Mouse (Mus musculus) activated CD4-positive, CD25-positive, alpha-beta regulatory T cell, adult 4 months (primary cell): ENCODE data around the gene Ank2. TPM values are rescaled to one million over a fixed set of nuclear protein-coding genes. Genes with fewer than 3 reads are reported as not detected.
"Not testable (repeated sequence)": the region's sequence is repeated elsewhere in the genome, so short reads cannot be mapped to it uniquely, and the experiment has no call there.

Experiments used
- ATAC-seq: one replicate; pipeline ENCODE4 v1.8.0; 2017
- polyA plus RNA-seq, 2 experiments: library from polyadenylated mRNA; unstranded; fragments of 100-300 nt; shearing (Covaris generic); gene quantifications; one replicate each; pipeline ENCODE4 v1.2.1; 2017

The Ank2 gene
- polyA plus RNA-seq, 2 experiments from 2014 or later = 0.50 TPM; not detected in 1

DNA sequence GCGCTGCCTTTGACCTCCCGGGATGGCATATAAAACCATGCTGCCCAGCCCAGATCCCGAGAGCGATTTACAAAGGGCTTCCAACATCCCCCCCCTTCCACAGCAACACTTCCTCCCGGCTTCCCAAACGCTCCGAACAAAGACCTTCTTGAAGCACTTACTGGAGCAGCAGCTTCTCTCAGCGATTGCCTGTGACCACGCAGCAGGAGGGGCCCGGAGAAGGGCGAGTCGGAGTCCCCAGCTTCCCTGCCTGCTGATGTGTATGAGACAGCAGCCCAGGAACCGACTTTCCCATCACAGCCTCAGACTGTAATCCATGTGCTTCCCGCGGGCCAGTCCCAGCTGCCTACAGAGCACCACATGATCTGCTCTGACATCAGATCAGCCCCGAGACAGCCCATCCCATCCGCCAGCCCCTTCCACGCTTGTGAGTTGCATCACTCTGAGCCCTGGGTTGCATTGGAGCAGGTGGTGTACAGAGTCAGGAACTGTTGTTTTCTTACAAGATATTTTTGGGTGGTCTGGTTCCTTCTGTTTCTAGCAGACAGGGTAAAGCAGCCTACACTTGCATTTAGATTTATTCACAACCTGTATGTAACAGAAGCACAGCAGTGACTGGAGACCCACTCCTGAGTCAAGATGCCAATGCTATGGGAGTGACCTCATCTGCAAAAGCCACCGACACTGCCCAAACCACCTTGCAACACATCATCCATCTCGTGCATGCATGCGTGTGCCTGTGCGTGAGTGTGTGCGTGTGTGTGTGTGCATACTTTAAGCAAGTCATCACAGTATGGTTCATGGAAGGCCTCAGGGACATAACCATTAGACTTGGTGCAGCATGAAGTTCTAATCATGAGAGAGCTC, 90.2 kb downstream of the Ank2 start:
- no peak for ATAC-seq

DNA sequence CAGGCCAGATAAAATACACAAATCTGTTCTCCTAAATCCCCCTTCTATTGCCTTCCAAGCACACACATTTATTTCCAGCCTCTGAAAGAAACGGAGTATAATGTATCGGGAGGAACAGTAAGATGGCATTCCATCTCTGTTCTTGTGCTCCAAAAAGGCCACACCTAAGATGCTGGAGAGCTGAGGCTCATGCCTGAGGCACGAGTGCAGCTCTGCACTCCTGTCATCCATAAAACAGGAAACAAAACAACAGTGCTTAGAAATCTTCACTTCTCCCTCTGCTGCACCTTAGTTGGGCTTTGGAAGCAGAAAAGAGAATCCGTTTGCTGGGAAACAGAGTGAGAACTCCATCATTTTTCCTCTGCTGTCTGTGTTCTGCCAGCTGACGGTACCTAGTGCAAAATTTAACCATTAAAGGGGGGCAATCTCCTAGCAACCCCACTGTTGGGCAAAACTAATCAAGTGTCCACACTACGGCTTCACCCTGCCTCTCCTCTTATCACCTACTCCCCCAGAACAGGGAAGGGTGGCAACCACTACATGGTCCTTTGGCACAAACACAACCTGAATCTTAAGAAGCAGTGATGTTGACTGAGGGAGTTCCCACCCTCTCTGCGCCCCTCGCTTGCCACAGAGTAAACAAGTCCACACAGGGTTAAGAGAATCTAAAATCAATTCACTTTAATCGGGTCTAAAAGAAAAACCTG, 91.1 kb downstream of the Ank2 start:
- no peak for ATAC-seq

DNA sequence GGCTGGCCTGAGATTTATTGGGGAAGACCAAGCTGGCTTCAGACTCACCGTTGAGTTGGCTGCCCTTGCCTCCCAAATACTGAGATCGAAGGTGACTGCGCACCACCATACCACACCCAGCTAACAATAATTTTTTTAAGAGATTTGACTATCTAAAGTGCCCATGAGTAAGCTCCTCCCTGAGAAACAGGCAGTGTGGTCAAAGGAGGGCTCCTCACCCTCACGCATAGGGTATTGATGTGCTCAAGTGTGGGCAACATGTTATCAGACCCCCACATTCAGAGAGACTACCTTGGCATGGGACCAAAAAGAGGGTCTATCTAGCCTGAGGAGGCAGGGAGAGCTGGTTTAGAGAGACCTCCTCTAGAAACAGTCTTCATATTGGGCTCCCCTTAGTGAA, 92.3 kb downstream of the Ank2 start:
- ATAC-seq = no peak

DNA sequence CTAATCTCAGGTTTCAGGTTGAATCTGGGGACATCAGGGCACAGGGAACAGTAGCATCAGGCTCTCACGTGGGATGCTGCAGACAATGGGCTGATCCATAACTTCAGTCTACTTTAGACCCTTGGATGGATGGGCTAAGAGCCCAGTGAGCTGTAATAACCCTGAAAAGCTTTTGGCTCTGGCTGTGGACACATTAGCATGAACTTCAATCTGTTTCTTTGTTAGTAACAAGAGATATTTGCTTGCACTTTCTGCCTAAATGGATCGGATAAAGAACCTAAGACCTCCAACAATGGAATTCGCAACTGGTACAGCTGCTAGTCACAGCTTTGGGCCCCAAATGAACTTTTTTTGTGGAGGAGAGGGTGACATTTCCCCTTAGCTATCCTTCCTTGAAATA, 94.8 kb downstream of the Ank2 start:
- no peak for ATAC-seq

DNA sequence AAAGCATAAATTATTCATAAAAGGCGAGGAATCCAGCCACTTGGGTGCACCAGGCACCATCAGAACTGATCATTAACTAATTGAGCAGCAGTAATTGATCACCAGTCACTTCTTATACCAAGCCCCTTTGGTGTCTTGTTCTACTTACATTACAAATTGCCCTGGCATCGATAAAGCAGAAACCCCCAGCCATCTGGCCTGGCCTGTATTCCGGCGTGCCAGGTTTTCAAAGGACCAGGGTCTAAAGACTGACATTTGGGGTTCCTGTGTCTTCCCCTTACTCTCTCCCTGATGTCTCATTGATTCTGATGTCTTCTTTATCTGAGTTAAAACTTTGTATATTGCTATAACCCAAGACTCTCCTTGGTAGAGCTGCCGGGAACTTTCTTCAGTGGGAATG, 98.2 kb downstream of the Ank2 start:
- no peak for ATAC-seq

DNA sequence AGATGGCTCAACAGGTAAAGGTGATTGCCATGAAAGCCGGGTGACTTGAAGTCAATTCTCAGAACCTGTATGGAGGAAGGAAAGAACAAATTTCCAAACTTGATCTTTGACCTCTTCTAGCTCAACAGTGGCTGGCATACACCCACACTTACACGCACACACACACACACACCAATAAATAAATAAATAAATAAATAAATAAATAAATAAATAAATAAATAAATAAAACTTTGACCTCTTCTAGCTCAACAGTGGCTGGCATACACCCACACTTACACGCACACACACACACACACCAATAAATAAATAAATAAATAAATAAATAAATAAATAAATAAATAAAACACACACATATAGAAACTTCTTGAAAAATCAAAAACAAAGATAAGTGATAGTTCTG, 98.7 kb downstream of the Ank2 start:
- not testable (repeated sequence) for ATAC-seq

DNA sequence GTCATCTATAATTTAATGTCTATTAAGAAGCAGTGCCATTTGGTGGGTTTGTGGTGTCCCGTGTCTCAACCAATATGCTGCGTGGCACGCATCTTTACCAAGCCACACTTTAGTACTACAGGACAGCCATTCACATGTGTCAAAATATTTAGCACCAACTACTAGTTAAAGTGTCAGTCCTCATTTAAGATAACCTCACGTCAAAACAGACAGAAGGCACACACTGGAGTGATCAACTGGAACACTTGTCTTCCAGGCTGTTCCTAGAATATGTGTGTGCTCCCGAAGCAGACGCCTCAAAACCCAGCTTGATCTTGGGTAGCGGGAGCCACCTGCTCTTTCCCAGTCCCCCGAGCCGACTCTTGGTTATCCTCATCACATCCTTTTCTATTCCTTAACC, 101.4 kb downstream of the Ank2 start:
- ATAC-seq = no peak

DNA sequence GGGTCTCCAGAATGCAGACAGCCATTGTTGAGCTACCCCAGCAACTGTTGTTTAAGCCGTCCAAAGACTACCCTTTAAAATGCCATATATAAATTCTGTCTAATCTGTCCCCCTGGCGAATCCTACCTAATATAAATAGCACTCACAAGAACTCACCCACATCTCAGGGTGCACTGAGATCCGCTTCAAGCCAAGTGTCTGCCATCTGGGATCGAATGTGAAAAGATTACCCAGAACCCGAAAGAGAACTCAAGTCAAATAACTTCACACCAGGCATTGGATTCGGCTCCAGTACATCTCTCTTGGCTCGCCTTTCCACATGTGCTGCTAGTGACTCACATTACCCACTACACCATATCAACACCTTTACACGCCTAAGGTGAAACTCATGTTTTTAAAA, 103.9 kb downstream of the Ank2 start:
- ATAC-seq = no peak

DNA sequence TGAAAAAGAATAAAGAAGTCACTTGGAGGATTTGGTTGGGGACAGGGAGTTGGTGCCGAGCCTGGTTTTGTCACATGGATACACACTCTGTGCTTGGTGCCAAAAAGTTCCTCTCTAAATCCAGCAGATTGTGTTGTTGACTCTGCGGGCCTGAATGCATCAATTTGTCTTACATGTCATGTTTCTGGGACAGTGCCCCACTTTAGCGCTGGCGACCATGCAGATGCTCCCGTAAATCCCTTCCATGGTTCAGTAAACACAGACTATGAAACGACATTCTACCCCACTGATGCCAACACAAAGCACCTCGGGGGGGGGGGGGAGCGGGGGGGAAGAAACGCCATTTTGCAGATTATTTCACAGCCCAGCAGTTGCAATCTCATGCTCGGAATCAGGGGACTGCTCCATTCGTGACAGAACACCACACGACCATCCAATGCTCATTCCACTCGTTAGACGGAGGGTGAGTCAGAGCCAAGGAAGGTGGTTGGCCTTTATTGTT, 112.1 kb downstream of the Ank2 start:
- ATAC-seq = no peak

DNA sequence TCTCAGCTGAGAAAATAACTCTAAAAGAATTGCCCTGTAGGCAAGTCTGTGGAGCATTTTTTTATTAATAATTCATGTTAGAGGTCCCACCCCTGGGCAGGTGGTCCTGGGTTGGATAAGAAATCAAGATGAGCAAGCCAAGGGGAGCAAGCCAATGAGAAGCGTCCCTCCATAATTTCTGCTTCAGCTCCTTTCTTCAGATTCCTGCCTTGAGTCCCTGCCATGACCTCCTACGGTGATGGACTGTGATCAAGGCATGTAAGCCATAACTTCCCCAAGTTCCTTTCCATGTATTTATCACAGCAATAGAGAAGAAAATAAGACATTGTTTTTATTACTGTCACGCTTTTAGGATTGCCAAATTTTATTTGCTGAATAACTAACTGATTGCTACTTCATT, 115.9 kb downstream of the Ank2 start:
- no peak for ATAC-seq

DNA sequence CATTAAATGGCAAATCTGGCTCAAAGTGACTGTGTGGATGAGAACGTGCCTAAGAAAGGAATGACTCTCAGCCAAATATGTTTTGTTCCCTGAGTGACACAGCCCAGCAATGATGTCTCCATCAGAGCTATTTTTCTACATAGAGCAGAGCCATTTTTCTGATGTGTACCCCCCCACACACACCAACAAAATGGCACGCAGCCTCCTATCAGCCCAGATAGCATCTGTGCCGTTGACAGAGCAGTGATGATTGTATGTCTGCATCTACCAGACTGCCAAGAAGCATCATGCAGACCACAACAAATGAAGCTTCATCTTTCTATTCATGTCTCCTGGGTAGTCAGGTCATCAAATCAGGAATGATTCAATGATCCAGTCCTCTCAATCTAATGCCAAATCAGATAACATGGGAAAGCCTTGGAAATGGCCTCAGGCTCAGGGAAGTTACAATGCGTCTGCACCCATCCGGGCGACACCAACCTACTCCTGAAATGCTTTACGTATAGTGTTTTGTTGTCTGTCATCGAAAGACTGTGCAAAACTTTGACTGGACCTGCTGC, 122.2 kb downstream of the Ank2 start:
- no peak for ATAC-seq

DNA sequence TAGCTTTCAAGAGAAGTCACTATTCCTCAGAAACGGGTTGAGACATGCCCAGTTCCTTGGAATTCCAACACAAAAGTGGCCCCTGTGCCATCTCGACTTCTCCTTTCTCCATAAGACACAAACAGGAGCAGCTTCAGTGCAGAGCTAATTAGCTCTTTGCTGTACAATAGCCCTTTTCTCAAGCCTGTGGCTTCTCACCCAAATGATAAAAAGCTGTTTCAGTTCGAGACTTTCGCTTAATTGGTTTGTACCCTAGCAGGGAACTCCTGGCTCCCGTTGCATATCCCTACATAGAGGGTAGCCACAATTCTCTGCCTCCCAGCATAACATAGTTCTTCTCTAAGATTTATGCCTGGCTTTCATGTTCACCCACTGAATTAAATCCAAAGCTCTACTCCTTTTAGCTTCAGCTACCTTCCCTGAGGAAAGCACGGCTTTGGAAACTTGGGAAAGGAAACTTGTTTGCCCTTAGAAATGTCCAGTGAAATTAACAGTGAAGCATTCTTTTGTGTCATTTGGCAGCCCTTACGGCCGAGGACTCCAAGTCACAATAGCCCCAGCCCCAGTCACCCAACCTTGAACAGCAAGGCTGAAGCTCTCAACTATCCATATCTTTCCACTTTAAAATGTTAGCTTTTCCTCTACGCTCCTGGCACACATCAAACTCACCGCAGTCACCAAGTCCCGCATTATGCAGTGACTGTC, 123.0 kb downstream of the Ank2 start:
- ATAC-seq = no peak

DNA sequence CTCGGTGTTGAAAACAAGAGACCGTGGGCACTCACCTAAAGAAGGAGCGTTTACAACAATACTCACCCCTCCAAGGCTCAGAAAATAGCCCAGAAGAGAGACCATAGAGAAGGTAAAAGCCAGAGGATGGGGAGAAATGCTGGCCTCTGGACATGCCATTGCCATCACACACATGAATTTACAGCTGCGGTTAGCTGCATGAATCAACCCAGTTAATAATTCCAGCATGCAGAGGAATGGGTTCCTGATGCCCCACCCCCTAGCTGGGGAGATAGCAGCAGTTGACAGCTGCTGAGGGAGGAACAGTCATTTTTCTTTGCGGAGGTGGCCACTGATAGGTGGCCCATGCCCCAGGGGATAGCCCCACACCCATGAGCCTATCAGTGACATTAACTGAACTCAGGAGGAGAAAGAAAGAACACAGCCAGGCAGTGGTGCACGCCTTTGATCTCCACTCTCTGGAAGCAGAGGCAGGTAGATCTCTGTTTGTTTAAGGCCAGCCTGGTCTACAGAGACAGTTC, 124.9 kb downstream of the Ank2 start:
- no peak for ATAC-seq

DNA sequence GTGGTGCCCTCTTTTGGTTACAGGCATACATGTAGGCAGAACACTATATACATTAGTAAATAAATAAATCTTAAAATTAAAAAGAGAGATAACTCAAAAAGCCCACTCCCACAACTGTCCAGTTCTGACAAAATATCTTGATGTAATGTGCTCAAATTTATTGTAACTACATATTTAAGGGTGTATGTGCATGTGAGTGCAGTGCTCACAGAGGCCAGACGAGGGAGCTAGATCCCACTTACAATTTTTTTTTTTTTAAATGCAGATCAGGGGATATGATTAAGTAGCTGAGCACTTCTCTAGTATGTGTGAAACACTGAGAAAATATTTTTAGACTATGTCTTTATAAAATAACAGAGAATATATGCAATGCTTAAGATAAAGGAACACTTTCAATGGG, 127.4 kb downstream of the Ank2 start:
- no peak for ATAC-seq

DNA sequence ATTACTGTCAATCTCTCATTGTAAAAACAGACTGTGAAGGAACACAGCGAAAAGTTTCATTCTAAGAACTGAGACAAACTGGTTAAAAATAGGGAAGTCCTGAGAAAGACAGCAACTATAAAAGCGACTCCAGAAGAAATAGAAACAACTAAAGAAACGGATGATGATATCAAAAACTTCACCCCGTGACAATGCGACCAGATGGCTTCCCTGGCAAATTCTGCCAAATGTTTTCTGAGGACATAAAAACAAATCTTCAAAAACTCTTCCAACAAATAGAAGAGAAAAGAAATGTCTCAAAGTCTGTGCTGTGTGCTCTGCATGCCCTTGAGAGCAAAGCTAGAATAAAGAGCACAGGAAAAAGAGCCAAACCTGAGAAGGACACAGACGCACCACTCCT, 129.6 kb downstream of the Ank2 start:
- ATAC-seq = no peak

DNA sequence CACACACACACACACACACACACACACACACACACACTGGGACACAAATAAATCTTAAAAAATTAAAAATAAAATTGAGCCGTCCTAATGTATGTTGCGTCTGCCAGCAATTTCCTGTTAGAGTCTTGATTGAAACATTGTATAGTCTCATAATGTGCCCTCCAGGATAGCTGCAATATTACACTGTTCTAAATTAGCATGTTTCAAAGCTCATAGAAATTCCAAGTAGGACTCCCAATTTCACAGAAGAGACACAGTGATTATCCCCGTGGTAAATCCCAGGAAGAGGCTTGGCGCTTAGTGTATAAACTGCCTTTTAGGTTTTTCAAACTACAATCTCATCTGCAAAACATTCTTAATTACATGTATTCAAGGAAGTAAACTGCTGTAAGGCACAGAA, 131.7 kb downstream of the Ank2 start:
- no peak for ATAC-seq

DNA sequence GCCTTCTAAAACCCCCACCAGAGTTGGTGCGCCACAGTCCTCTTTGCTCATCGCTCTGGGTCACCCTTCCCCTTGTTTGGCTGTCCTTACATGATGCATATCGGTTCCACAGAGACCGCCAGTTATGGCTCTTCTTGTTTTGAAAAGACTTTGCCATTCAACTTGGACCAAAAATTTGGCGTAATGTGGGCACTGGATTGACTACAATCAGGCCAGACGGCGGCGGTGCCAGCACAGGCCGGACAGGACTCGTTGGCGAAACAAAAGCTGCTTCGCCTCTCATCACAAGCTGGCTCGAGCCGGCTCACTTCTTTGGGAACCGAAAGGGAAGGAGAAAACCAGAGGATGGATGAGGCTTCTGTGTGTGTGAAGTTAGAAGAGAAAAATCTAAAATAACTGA, 135.6 kb downstream of the Ank2 start:
- no peak for ATAC-seq

DNA sequence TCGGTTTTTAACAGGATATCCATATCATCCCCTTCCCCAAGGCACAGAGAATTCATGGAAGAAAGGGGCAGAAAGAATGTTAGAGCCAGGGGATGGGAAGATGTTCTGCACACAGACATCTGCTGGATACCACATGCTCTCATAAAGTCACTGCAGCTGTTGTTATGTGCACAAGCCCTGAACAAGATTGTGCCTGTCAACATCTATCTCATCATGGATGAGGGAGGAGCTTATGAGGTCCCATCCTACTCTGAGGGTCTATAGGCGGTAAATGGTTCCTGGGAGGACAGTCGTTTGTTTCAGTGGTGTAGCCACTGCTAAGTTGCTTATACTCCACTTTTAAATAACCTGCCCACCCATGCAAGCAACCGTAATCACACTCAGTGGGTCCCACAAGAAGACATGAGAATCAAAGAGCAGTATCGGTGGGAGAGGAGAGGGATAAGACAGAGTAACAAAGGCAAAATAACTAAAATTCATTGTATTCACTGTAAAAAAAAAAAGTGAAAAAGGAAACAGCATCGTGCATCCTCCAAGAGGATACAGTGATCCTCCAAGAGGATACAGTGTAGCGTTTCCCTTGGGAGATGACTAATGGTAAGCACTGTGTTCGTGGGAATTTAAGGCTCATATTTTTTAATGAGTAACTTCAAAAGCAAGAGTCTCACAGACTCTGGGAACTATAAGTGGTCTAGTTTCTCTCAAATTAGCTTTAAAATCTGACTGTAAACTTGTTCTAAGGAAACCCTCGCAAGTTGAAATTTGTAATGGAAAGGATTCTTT, 136.3 kb downstream of the Ank2 start:
- ATAC-seq = no peak

DNA sequence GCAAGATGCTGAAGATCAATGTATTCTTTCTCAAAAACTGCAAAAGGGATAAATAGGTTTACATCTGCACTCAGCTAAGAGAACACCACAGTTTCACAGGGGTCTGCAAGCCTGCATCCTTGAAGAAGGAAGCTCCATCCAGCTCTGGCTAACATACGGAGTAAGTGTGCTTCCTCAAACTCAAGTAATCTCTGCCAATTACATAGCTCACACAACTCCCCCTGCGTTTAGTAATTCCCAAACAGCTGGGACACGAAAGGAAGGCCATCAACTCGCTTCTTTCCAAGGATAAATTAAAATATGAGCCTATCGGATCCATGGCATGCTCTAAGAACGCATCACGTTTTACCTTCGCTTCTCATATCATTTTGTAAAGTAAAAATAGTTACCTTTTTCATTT, 137.3 kb downstream of the Ank2 start:
- ATAC-seq = no peak

DNA sequence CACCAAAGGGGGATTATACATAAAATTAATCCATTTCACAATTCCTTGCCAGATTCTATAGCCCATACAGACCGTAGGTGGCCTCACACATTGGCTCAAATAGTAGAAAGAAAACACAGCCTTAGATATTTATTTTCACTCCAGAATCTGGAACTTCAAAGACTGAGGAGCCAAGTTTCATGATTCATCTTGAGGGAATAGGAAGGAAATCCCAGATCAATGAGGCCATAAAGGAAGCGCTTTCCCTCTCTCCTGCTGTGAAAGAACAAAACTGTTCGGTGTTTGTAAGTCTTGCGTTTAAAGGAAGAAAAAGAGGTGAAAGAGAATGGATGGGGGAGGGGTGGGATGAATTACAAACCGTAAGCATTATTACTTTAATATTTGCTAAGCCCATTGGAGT, 137.8 kb downstream of the Ank2 start:
- ATAC-seq = no peak

DNA sequence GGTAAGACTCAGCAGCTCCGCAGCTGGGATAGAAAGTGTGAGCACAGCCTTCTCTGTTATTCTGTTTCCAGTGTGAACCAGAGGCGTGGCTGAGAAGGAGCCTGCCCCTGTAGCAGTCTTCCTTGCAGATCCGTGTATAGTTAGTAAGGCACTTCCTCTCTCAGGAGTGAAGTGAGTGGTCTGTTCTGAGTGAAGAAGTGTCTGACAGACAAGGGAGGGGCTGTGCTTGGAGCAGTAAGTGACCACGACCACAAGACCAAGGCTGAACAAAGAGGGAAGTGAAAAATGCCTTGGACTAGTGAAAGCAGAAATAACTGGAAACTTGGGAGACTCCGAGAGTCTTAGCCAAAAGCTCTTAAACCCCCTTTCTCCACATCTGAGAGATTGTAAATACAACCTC, 143.9 kb downstream of the Ank2 start:
- no peak for ATAC-seq
